In the genomic region with DNA sequence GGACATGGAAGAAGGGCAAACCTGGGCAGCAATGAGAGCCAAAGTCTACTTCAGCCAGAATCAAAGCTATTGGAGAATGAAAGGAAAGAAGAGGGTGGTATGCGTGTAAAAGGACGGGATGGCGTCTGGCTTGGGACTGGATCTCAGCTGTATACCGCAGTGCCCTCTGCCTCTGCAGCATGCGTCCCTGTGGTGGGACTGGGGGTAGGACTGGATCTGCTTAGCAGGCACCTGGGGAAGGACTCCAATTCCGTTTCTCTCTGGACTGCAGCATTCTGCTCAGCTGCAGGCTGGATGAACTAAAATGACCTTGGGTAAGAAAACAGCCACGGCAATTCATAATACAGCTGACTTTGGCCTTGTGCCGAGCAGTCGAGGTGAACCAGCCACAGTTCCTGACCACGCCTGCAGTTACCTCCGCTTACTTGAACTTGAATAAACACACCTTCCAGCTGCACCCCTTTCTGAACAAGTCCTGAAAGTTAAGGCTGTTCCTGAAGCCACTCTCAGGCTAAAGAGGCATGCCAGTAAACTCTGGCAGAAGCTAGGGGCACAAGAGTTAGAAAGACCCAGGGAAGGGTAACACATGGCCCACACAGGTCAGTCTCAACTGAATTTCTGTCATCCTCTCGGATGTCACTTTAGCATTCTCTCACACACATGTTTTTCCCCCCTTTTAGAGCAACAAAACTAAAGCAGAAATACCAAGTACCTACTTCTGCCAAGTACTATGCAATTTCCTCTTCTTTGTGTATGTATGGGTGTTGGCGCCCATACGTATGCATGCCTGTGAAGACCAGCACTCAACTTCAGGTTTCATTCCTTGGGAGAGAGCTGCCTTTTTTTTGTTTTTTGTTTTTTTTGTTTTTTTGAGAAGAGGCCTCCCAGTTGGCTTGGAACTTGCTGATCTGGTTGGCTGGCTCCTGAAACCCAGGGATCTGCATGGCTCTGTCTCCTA, we compare ENCODE assay signal across 7 mouse cellular contexts.
DNase-seq lines count a peak whose midpoint lies in the region; ATAC-seq lines count a peak whose summit lies in the region.

No protein-coding gene starts in this region.

- no peaks in the 10 kb centered on the region for H3K27me3 ChIP-seq in midbrain, embryonic 11.5 days (ENCODE audit: control insufficient read depth, insufficient read depth, low read length)

- no peaks in the 10 kb centered on the region; the same call in 1 of the 2 replicates for H3K36me3 ChIP-seq in midbrain, embryonic 11.5 days (ENCODE audit: control insufficient read depth, insufficient read depth, low read length)

- DNase-seq in ZHBTc4 (ENCODE audit: low read depth, low spot score): peak; percentile 42
- DNase-seq in adrenal gland, postnatal 10 days: peak; percentile 80
- DNase-seq in kidney, adult 18-20 months: peak; percentile 83
- DNase-seq in lung, postnatal 14 days: peak; percentile 77
- DNase-seq in midbrain, embryonic 11.5 days (ENCODE audit: low spot score, missing footprints): no peak
- DNase-seq in cerebellum, postnatal 4 days (ENCODE audit: low spot score in 2 of 2): no peak
- no peak for DNase-seq in MN1 (ENCODE audit: low spot score)

- no peak overlapping the region for H3K4me2 ChIP-seq in midbrain, embryonic 11.5 days

- WGBS in midbrain, embryonic 11.5 days: 88% methylated on average over 14 of the region's 14 CpGs

- H3K9ac ChIP-seq in midbrain, embryonic 11.5 days (ENCODE audit: low read length): no peak overlapping the region

- no peaks in the 10 kb centered on the region for H3K4me1 ChIP-seq in midbrain, embryonic 11.5 days (ENCODE audit: control insufficient read depth, insufficient read depth, low read length)

- H3K9me3 ChIP-seq in midbrain, embryonic 11.5 days (ENCODE audit: control insufficient read depth, low read length): no peaks in the 10 kb centered on the region

- no peak overlapping the region for H3K27ac ChIP-seq in midbrain, embryonic 11.5 days (ENCODE audit: low read depth, low read length)

- H3K4me3 ChIP-seq in midbrain, embryonic 11.5 days (ENCODE audit: low read depth, low read length): no peak overlapping the region

- no peak for ATAC-seq in midbrain, embryonic 11.5 days (ENCODE audit: low FRiP score)

Comparison
In these comparisons a context has a peak if more than half of its experiments do, and no peak if none do; other contexts are left out.
1. DNase-seq: peak in ZHBTc4 (single experiment), adrenal gland, postnatal 10 days (single experiment), kidney, adult 18-20 months (single experiment) and lung, postnatal 14 days (single experiment); none in midbrain, embryonic 11.5 days (single experiment), cerebellum, postnatal 4 days (0 of 2) and MN1 (single experiment).